Mouse (Mus musculus): Measurements from ENCODE around the gene Wasf3. TPM values are rescaled to one million over a fixed set of nuclear protein-coding genes. Genes with fewer than 3 reads are reported as not detected.

The Wasf3 gene
- total and polyA plus RNA-seq, 3 experiments: not detected

DNA sequence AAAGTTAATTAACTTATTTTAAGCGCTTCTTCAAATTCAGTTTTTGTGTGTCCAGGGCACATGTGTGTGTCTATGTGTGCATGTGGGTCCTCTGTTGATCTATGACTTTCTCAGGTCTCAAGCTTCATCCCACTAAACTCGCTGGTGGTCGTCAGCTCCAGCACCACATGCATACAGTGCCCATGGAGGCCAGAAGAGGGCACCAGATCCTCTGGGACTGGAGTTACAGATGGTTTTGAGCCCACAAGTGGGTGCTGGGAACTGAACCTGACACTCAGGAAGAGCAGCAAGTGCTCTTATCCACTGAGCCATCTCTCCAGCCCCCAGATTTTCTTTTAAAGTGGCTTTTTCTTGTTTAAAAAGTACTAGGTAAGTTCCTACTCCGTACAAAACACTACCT lies 2.1 kb downstream of the Wasf3 start:
- Histone ChIP-seq H3K27ac (ENCODE audit: control insufficient read depth, low read depth, low read length) (no peak overlapping the region), H3K9ac (ENCODE audit: control insufficient read depth, low read depth, low read length, poor library complexity, severe bottlenecking) (no peak overlapping the region), H3K4me1 (ENCODE audit: control insufficient read depth in 1 of 2, insufficient read depth in 2 of 2, low read length in 2 of 2) (no peaks in the 10 kb centered on the region), H3K4me3 (ENCODE audit: control insufficient read depth in 1 of 2, insufficient read depth in 1 of 2, low read depth in 2 of 2, low read length in 2 of 2) (no peak overlapping the region), H3K9me3 (replicated peaks; ENCODE audit: insufficient read depth, low read length) (no peaks in the 10 kb centered on the region), H3K36me3 (ENCODE audit: control insufficient read depth in 1 of 2, insufficient read depth in 2 of 2, low read length in 2 of 2) (no peaks in the 10 kb centered on the region), H3K79me2 (ENCODE audit: control insufficient read depth, insufficient read depth, low read length, poor library complexity) (no peaks in the 10 kb centered on the region), H3K27me3 (ENCODE audit: control insufficient read depth in 1 of 2, insufficient read depth in 2 of 2, low read length in 2 of 2) (no peaks in the 10 kb centered on the region)
- TF ChIP-seq CTCF (IDR thresholded peaks at IDR 0.05 in 2 of 3, conservative IDR thresholded peaks at IDR 0.05 in 1 of 3; ENCODE audit: control insufficient read depth in 1 of 3, insufficient read depth in 1 of 3, low read depth in 2 of 3, low read length in 3 of 3, poor library complexity in 1 of 3, severe bottlenecking in 1 of 3) (peak in 1 of 3 experiments; percentile 4; a peak in 1 of 6 replicates), MAFK (IDR thresholded peaks at IDR 0.05; ENCODE audit: borderline replicate concordance, low read depth, low read length) (no peak)
- DNase-seq (ENCODE audit: low read depth, low spot score): peak; percentile 5

DNA sequence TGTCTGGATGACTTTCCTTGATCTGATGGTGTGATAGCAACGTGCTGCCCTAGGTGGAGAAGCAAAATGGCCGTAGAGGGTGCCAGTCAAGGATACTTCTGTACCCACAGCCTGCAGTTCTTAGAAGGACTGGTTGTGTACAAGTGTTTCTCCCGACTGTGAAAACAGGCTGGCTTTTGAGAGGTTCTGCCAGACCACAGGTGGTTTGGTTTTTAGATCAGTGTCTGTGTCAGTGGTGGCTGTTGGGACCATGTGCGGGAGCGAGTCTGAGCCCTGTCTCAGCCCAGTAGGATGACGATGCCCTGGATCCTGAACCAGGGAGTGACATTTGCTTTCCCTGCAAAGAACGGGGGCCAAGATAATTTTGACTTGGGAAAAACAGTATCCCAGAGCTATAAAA lies 9.8 kb downstream of the Wasf3 start:
- Histone ChIP-seq H3K27ac (ENCODE audit: control insufficient read depth, low read depth, low read length) (no peak overlapping the region), H3K9me3 (replicated peaks; ENCODE audit: insufficient read depth, low read length) (no peaks in the 10 kb centered on the region), H3K27me3 (ENCODE audit: control insufficient read depth in 1 of 2, insufficient read depth in 2 of 2, low read length in 2 of 2) (no peaks in the 10 kb centered on the region), H3K4me3 (ENCODE audit: control insufficient read depth in 1 of 2, insufficient read depth in 1 of 2, low read depth in 2 of 2, low read length in 2 of 2) (no peak overlapping the region), H3K79me2 (ENCODE audit: control insufficient read depth, insufficient read depth, low read length, poor library complexity) (no peaks in the 10 kb centered on the region), H3K9ac (ENCODE audit: control insufficient read depth, low read depth, low read length, poor library complexity, severe bottlenecking) (no peak overlapping the region), H3K36me3 (ENCODE audit: control insufficient read depth in 1 of 2, insufficient read depth in 2 of 2, low read length in 2 of 2) (no peaks in the 10 kb centered on the region), H3K4me1 (ENCODE audit: control insufficient read depth in 1 of 2, insufficient read depth in 2 of 2, low read length in 2 of 2) (no peaks in the 10 kb centered on the region)
- DNase-seq (ENCODE audit: low read depth, low spot score): no peak
- TF ChIP-seq POLR2AphosphoS2 (IDR thresholded peaks at IDR 0.05; ENCODE audit: low read length) (no peak), TCF12 (IDR thresholded peaks at IDR 0.05; ENCODE audit: low read depth, low read length) (no peak), MAX (IDR thresholded peaks at IDR 0.05; ENCODE audit: low read length) (no peak)

DNA sequence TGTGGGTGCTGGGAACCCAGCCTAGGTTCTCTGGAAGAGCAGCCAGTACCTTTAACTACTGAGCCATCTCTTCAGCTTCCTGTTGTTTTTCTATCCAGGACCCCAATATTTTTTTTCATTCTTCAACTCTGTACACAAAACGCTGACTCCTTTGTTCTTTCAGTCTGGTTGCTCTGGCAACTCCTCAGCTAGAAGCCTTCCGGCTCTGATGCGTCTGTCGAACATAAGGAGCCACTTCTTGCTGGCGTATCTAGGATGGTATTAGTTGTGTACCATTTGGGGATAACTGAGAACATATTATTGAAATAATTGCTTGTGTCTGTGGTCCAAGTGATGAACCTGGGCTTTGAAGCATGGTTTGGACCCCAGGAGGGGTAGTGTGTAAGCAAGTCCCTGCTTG lies 12.5 kb downstream of the Wasf3 start:
- Histone ChIP-seq H3K27me3 (ENCODE audit: control insufficient read depth in 1 of 2, insufficient read depth in 2 of 2, low read length in 2 of 2) (no peaks in the 10 kb centered on the region), H3K4me1 (ENCODE audit: control insufficient read depth in 1 of 2, insufficient read depth in 2 of 2, low read length in 2 of 2) (no peaks in the 10 kb centered on the region), H3K36me3 (ENCODE audit: control insufficient read depth in 1 of 2, insufficient read depth in 2 of 2, low read length in 2 of 2) (no peaks in the 10 kb centered on the region), H3K79me2 (ENCODE audit: control insufficient read depth, insufficient read depth, low read length, poor library complexity) (no peaks in the 10 kb centered on the region), H3K9ac (ENCODE audit: control insufficient read depth, low read depth, low read length, poor library complexity, severe bottlenecking) (no peak overlapping the region), H3K27ac (ENCODE audit: control insufficient read depth, low read depth, low read length) (no peak overlapping the region), H3K4me3 (ENCODE audit: control insufficient read depth in 1 of 2, insufficient read depth in 1 of 2, low read depth in 2 of 2, low read length in 2 of 2) (no peak overlapping the region), H3K9me3 (replicated peaks; ENCODE audit: insufficient read depth, low read length) (no peaks in the 10 kb centered on the region)
- TF ChIP-seq MXI1 (IDR thresholded peaks at IDR 0.05; ENCODE audit: low read depth, low read length): no peak
- TF ChIP-seq SMC3 (IDR thresholded peaks at IDR 0.05; ENCODE audit: low read depth, low read length): no peak
- no peak for TF ChIP-seq MYB (IDR thresholded peaks at IDR 0.05; ENCODE audit: low read depth, low read length)
- no peak for TF ChIP-seq CTCF (IDR thresholded peaks at IDR 0.05 in 2 of 3, conservative IDR thresholded peaks at IDR 0.05 in 1 of 3; ENCODE audit: control insufficient read depth in 1 of 3, insufficient read depth in 1 of 3, low read depth in 2 of 3, low read length in 3 of 3, poor library complexity in 1 of 3, severe bottlenecking in 1 of 3)
- TF ChIP-seq ELF1 (IDR thresholded peaks at IDR 0.05; ENCODE audit: low read depth, low read length): no peak
- no peak for TF ChIP-seq TAL1 (IDR thresholded peaks at IDR 0.05; ENCODE audit: low read length)
- TF ChIP-seq ZC3H11A (IDR thresholded peaks at IDR 0.05; ENCODE audit: low read depth, low read length): no peak
- TF ChIP-seq UBTF (IDR thresholded peaks at IDR 0.05; ENCODE audit: borderline replicate concordance, insufficient read depth, low read depth, low read length): no peak
- no peak for TF ChIP-seq ZNF384 (IDR thresholded peaks at IDR 0.05; ENCODE audit: low read depth, low read length)
- no peak for TF ChIP-seq MAZ (IDR thresholded peaks at IDR 0.05; ENCODE audit: low read depth, low read length)
- no peak for TF ChIP-seq NRF1 (IDR thresholded peaks at IDR 0.05; ENCODE audit: insufficient read depth, low read depth, low read length, poor library complexity, severe bottlenecking)
- no peak for TF ChIP-seq ZMIZ1 (IDR thresholded peaks at IDR 0.05; ENCODE audit: low read depth, low read length)
- TF ChIP-seq ZKSCAN1 (IDR thresholded peaks at IDR 0.05; ENCODE audit: low read depth, low read length): no peak
- no peak for DNase-seq (ENCODE audit: low read depth, low spot score)
